Mouse (Mus musculus): ENCODE results near the gene Casp9. TPM values are rescaled to one million over a fixed set of nuclear protein-coding genes. Genes with fewer than 3 reads are reported as not detected.

Gene Casp9
- 1 to 10 TPM; 7.9 to 8.6 TPM for total RNA-seq (2021)

DNA sequence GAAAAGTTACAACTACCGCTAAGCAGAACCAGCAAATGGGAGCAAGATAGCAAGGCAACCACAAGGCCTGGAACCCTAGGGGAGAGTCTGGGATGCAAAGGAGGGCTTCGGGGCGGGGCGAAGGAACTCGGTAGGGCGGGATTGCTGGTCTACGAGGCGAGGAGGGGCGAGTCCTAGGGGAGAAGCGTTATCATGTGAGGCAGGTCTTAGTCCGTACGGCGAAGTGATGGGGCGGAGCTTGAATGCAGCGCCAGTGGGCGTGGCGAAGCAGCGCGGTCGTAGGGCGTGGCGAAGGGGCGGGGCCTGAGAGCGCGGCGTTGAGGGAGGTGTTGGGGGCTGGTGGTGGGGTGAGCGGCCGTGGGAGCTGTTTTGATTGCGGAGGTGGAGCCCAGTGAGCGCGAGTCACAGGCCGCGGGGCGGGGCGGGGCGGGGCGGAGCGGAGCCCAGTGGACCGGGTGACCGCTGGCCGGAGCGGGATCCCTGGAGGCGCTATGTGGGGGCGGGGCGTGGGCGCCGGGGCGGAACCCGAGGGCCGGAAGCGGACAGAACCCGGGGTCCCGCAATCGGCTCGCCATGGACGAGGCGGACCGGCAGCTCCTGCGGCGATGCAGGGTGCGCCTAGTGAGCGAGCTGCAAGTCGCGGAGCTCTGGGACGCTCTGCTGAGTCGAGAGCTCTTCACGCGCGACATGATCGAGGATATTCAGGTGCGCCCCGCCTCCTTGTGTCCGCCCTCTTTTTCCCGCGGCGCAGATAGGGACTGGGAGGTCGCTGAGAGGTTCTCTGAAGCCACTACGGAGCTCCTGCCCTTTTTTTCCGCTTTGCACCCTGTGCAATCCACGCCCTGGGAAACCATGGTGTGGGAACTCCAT lies at the start of gene Casp9:
Gene Casp9 (plus strand): TSS at position 331 of the 870 bp plus-strand sequence.
- DNase-seq (ENCODE audit: low spot score), result peak; percentile 97
- intact Hi-C loops (cut with DNase I), result loop anchor here (5.0 kb wide), 2 partner anchors 71 to 131 kb away; partner anchors contain the start of genes Ddi2 and Plekhm2

DNA sequence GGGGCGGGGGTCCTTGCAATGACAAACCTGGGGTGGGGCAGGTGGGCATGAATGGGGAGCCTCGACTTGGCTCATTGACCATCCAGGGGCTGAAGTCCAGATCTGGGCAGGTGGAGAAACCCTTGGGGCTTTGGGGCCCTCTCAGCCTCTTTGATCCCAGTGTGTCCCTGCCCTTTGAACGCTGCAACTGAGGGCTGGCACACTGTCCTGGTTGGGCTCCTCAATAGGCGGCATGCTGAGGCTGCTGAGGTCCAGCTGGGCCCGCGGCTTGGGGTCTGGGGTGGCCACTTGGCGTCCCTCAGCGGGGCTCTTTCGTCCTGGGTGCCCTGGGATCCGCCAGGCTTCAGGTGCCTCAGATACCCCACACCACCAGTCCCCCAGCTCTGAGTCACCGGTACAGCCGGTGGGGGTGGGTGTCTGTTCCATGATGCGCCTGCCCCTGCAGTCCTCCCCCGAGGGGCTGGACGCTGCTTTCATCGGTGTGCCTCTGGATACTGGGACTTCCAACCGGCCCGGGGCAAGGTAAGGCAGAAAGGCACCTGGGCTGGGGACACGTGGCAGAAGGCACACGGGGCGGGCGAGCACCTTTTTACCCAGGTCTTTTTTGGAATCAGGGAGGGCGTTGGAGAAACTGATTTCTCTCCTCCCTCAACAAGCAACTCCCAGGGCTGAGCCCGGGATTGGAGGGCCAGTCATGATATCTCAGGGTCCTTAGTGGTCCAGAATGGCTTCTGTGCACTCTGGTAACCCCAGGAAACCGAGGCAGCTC lies 46.6 kb upstream of the Casp9 start, which contains the start of gene Agmat:
Gene Agmat (plus strand): TSS at position 95 of the 769 bp plus-strand sequence.
- intact Hi-C loops (cut with DNase I), result no loop called here
- DNase-seq (ENCODE audit: low spot score), result no peak

DNA sequence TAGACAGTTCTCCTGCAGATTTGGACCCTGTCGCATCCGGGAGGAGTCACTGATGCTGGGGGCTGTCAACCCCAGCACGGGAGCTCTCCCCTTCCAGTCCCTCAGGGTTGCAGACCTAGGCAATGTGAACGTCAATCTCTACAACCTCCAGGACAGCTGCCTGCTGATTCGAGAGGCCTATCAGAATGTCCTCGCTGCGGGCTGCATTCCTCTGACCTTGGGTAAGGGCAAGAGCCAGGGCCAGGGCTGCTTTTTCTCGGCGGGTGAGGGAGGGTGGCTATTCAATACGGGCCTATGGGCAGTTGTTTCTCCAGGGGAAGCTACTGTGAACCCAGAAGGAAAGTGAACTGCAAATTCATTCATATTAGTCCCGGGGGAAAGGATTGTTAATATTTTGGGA lies 43.9 kb upstream of the Casp9 start:
- DNase-seq (ENCODE audit: low spot score), result no peak
- intact Hi-C loops (cut with DNase I), result no loop called here

DNA sequence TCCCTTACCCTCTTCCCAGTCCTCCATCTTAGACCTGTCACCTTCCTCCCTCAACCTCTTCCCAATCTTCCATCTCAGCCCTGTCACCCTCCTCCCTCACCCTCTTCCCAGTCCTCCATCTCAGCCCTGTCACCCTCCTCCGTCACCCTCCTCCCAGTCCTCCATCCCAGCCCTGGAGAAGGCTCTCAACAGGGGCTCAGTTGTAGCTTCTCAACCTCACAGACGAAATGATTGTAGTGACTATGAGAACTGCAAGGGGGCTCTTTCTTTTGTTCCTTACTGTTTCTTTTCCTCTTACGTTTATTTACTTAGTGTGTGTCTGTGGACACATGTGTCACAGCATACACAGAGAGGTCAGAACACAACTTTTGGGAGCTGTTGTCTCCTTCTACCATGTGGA lies 42.6 kb upstream of the Casp9 start:
- intact Hi-C loops (cut with DNase I), result no loop called here
- DNase-seq (ENCODE audit: low spot score), result no peak

DNA sequence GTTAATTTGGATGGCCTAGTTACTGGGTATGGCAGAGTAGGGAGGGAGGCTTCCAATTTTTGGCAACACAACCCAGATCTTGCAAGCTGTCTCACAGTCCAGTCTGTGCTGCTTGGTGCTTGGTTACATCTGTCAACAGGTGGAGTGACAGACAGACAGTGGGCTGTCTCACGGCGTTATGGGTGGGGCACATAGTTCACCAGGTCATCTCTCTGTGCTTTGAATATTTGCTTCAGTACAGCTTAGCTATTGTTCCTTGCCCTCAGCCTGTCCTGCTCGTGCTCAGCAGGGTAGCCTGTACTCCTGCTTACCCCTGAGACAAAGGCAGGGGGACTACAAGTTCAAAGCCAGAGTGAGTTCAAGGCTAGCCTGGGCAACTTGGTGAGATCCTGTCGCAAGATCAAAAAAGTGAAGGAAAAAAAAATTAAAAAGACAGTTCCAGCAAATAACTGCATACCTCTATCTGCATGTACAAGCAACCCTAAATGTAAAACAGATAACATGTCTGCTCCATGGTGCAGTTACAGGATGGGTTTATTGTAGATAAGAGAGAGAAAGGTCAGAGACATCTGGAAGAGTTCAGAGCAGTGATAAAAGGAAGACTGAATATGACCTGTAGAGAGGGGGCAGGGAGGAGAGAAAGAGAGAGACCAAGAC lies 41.9 kb upstream of the Casp9 start:
- intact Hi-C loops (cut with DNase I), result no loop called here
- DNase-seq (ENCODE audit: low spot score), result no peak

DNA sequence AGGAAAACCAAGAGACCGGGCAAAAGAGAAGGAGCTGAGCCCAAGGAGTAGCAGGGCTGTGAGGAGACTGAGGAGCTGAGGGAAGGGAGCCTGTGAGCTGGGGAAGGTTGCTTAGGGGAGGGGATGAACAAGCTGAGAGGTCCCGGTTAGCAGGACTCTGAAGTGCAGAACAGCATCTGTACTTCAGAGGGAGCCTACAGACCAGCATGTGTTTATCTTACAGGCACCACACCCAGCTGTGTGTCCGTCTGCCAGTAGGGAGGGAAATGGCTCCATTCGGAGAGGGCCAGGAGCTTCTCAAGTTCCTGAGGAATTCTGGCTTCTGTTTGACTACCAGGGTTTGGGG lies 41.4 kb upstream of the Casp9 start:
- no peak for DNase-seq (ENCODE audit: low spot score)
- intact Hi-C loops (cut with DNase I), result no loop called here

DNA sequence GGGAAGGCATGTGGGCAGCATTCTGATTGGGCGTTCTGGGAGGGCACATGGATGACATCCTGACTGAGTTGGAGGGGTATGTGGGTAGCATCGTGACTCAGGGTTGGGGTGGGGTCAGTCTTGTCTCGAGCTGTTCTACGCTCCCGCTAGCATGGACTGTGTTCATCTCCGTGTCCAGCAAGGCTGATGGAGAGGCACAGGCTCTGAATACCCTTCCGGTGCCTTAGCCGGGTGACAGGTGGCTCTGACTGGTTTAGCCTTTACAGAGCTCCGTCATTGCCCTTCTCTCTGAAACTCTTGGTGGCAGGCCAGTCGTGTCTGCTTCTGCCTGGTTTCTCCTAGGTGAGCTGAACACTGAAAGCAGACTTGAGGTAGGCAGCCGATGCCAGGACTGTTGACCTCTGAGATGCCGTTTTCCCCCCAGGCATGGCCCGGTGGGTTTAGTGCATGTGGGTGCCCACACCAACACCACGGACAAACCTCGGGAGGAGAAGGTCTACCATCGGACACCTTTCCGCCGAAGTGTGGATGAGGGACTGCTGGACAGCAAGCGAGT lies 38.0 kb upstream of the Casp9 start:
- intact Hi-C loops (cut with DNase I), result no loop called here
- DNase-seq (ENCODE audit: low spot score), result no peak

DNA sequence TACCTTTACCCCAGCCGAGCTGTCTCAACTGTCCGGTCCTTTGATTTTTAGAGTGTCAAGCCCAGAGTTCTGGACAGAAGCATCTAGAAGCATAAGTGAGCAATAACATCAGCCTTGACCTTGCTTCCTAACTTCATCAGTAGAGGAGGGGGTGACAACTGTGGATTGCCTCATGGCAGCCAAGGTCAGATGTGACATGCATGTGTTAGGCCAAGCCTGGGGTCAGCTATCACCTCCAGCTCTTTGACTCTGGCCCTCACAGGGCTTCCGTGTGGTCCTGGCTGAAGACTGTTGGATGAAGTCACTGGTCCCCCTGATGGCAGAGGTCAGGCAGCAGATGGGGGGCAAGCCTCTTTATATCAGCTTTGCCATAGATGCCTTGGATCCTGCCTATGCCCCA lies 36.3 kb upstream of the Casp9 start:
- no peak for DNase-seq (ENCODE audit: low spot score)
- intact Hi-C loops (cut with DNase I), result no loop called here

DNA sequence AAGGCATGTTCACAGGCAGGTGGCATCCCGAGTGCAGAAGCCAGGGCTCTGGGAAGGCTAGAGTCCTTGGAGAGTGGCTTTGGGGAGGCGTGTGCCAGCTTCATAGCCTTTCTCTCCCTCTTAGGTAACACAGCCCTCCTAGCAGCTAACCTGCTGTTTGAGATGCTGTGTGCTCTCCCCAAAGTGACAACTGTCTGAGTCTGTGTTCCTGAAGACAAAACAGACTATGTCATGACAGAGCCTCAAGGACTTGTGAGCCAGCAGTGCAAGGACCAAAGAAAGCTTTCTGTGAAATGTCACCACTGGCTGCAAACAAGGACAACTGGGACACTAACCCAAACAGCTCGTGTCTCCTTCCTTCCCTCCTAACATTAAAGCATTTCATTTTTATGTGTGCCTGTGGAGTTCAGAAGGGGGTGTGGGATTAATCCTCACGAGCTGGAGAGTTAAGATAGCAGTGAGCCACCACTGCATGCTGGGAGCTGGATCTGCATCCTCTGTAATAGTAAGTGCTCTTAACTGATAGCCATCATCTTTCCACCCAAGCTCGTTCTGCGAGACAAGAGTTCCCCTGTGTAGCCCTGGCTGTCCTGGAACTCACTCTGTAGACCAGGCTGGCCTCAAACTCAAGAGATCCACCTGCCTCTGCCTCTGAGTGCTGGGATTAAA lies 34.4 kb upstream of the Casp9 start:
- no peak for DNase-seq (ENCODE audit: low spot score)
- intact Hi-C loops (cut with DNase I), result no loop called here

DNA sequence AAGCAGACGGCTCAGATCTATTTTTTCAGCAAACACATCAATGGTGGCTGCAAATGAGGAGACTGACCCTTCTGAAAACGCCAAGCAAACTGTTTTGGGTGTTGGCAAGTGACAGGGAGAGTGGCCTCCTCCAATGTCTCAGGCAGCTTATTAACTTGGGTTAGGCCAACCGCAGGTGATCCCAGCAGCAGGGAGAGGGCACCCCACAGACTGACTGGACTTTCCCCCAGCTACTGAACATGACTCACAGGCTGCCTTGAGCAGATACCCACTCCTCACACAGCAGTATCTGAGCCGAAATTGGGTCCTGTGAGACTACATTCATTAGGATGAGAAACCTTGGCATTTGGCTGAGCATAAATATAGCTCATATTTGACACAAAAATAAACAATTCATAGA lies 32.5 kb upstream of the Casp9 start:
- DNase-seq (ENCODE audit: low spot score), result no peak

DNA sequence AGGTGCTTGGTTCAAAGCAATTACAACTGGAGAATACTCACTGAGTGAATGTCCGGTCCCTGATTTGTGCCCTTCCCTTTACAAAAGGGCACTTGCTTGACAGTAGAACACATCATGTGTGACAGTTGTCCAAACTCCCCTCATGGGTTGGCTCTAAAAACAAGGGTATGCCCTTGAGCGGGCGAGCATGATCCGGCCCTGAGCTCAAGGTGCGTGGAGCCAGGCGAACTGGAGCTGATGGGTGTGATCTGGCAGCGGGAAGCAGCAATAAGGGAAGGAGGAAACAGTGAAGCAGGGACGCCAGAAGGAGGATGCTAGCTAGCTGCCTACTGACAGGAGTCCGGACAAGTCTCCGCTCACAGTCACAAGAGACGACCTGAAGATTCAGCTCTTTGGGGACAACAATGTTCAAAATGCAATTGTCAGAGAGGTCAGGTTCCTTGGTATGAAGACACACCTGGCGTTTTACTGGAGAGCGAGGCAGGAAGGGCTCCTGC lies 31.3 kb upstream of the Casp9 start:
- intact Hi-C loops (cut with DNase I), result no loop called here
- no peak for DNase-seq (ENCODE audit: low spot score)

More for the DNA sequence above, 32.5 kb upstream of the Casp9 start:
- intact Hi-C loops (cut with DNase I), result no loop called here

DNA sequence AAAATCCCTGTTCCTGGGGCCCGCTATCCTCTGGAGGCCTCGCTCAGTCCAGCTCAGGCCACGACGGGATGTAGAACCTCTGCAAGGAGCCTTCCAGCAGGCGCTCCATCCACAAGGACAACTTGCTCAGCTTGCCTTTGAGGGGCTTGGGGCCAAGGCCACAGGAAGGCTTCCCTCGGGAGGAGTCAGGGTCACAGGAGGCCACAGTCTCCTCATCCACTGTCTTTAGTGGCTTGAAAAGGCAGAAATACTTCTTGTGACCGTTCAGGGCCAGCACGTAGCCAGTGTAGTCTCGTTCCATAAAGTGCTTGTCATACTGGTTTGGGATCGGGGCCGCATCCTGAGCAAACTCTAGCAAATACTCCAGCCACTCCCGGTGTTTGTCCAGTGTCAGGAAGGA lies 29.9 kb upstream of the Casp9 start:
- intact Hi-C loops (cut with DNase I), result no loop called here
- DNase-seq (ENCODE audit: low spot score), result no peak

DNA sequence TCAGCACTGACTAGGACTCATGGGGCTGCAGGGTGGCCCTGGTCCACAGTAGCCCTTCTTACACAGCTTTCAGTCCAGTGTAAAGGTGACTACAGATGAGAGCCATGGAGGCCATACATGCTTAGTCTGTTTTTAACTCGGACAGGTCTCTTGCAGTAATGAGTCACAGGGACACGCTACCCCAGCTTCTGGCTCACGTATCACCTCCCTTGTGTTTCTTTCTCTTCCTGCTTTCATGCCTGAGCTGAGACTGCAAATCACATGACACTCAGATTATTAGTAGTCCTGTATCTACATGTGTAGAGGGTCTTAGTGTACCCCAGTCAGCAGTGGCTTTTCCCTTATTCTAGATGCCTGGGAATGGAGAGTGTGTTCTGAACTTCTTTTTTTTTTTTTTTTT lies 28.4 kb upstream of the Casp9 start:
- DNase-seq (ENCODE audit: low spot score), result no peak
- intact Hi-C loops (cut with DNase I), result no loop called here

DNA sequence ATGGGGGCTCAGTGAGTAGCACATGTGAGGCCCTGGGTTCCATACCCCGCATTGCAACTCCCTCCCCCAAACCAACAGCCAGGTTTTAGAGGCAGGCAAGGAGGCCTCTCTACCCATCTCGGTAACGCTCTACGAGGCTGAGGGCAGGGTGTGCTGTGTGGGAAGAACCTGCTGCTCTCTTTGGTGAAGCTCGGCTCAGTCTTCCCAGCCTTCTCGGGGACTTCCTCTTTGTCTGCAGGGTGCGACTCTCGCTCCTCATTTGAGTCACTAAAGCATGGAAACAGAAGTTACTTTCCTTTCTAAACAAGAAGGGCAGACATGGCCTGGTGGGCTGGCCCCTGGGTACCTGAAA lies 27.1 kb upstream of the Casp9 start:
- intact Hi-C loops (cut with DNase I), result no loop called here
- DNase-seq (ENCODE audit: low spot score), result no peak

DNA sequence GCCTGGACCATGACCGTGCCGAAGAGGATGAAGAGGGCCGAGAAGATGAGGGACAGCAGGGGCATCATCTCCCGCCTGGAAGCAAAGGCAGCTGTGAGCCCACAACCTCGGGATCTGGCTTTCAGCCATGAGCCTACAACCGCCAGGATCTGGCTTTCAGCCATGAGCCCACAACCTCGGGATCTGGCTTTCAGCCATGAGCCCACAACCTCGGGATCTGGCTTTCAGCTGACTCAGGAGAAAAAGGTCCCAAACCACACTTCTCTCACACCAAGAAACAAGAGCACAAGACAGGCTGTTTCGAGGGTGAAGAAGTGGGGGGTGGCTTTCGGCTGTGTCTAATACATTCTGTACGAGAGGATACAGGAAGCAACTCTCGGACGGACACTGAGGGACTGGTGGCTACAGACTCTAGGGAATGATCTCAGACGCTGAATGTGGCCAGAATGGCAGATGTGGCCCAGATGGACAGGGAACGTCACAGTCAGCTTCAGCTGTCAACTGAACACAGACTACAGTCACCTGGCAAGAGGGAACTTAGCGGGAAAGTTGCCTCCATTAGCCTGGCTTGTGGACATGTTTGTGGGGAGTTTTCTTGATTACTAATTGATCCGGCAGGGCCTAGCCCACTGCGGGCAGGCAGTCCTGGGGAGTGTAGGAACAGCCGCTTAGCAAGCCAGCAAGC lies 26.6 kb upstream of the Casp9 start:
- intact Hi-C loops (cut with DNase I), result no loop called here
- no peak for DNase-seq (ENCODE audit: low spot score)

DNA sequence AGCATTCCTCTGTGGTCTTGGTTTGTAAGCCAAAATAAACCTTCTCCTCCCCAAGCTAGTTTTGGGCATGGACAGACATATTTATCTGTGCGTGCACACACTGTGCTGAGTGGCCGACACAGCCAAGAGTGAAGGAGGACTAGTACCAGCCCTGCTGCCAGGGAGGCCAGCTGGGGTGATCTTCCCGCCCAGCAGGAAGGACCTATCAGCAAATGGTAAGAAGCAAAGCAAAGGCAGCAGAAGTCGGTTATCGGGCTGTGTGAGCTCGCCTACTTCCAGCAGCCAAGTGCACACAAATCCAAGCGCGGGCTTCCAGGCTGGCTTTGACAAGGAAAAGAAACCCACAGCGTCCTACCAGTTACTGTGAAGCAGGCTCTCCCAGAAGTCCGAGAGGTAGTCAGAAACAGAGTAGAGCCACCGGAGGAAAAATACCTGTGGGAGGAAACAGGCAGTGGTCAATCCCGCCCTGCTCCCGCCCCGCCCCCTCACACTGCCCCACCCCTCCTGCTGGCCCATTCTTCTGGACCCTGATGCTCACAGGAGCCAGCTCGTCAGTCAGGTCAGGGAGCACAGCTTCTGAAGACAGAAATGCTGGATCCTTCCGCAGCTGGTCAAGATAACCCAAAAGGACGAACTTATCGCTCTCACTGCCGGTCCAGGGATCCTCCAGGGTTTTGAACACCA lies 25.9 kb upstream of the Casp9 start:
- intact Hi-C loops (cut with DNase I), result no loop called here
- peak; percentile 76 for DNase-seq (ENCODE audit: low spot score)

DNA sequence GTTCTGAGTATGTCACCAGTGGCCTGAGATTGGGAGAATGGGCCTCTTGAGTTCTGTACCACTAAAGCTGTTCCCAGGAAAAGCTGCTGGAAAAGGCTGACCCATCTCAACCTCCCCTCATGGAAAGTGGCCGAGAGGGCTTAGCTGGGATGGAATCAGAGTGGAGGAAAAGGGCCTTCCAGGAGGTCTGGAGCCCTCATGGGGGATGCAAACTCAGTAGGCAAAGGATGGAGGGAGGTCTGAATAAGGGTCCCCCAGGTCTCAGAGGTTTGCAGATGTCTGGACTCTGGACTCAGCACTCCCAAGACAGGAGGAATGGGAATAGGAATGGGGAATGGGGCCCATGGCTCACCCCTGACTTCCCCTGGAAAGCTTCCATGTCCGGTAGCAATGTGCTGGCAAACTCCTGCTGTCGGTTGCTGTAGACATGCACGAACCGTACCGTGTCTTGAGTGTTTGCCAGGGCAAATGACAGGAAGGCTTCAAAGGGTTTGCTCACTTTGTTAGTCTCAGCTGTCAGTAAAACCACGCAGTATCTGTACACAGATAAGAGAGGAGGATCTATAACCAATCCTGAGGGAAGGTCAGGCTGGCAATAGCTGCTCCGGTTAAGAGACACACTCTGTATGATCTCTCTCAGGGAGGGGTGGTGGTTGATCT lies 23.8 kb upstream of the Casp9 start:
- no peak for DNase-seq (ENCODE audit: low spot score)

DNA sequence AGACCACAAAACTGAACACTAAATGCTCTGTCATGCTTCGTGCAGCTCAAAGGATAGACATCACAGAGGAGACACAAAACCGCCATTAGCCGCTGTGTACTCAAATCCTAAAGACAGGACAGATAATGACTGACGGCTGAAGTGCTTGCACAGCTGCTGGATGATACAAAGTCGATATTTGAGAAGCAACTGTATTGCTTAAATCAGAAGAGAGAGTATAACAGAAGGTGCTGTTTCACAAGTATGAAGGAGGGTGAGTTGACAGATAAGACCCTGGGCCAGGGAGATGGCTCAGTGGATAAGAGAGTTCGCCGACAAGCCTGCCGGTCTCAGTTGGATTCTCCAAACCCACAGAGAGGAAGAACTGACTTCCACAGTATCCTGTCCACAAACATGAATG lies 21.6 kb upstream of the Casp9 start:
- DNase-seq (ENCODE audit: low spot score), result no peak
- intact Hi-C loops (cut with DNase I), result no loop called here

More for the DNA sequence above, 23.8 kb upstream of the Casp9 start:
- intact Hi-C loops (cut with DNase I), result no loop called here
